Mouse (Mus musculus) frontal cortex, postnatal 14 days (tissue): Measurements from ENCODE around the gene Scgb1b7.
"Not testable (repeated sequence)": the region's sequence is repeated elsewhere in the genome, so short reads cannot be mapped to it uniquely, and the experiment has no call there.

Experiments used
- DNase-seq, 2 experiments: peaks; one replicate each; pipeline ENCODE4 v3.0.0; 2022; ENCODE audit warnings: low spot score in 2 of 2

Scgb1b7 gene

GRCm38 (mm10) chr7:31712365-31712764, at the start of gene Scgb1b7:
Gene Scgb1b7 (plus strand): TSS chr7:31712665.
- not testable (repeated sequence) for DNase-seq

- DNase-seq: not testable (repeated sequence)
Measured at GRCm38 (mm10) chr7:31705657-31706056, 6.8 kb upstream of the Scgb1b7 start, which contains the start of gene Scgb2b7. Gene Scgb2b7 (minus strand): TSS chr7:31705757.
